Mouse (Mus musculus): ENCODE measurements around the gene Ninj2.

DNA sequence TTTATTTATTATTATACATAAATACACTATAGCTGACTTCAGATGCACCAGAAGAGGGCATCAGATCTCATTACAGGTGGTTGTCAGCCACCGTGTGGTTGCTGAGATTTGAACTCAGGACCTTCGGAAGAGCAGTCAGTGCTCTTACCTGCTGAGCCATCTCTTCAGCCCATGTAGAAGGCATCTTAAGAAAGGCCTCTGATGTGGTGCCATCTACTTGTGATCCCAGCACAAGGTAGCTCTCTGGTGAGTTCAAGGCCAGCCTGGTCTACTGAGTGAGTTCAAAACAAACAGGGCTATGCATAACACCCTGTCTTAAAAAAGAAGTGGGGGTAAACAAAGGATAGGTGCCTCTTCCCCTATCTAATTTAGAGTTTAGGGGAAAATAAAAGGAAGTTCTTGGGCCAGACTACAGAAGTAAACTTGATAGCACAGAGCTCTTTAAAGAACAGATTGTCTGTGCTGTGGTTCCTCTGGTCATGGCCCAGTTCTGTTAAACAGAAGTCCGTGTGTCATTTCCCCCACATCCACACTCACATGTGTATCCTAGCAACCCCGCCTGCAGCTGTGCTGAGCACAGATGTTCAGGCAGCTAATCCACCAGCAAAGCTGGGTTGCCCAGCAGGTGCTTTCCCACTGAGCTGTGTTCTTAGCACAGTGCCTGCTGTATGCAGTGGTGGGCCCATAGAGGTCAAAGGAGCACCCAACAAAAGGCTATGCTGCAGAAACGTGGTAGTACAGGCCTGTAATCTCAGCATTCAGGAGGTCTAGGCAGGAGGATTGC is 61.6 kb downstream of the Ninj2 start:
- TF ChIP-seq CTCF (IDR thresholded peaks at IDR 0.05; ENCODE audit: low read depth, low read length) (no peak), TAL1 (conservative IDR thresholded peaks at IDR 0.05; ENCODE audit: low read depth, low read length) (no peak)

Data from G1E (cell line).